In genomic region chr15:83779387-83779786, GRCm38 (mm10) we compare ENCODE assay signal across 9 mouse cellular contexts. TPM values are rescaled to one million over a fixed set of nuclear protein-coding genes. Genes with fewer than 3 reads are reported as not detected.
DNase-seq lines count a peak whose midpoint lies in the region.
"Had no signal": no experiment of that assay in that cellular context is flagged by ENCODE, and none has a peak within 500 bp of the region (broad histone marks: within the 10 kb centered on the region; RNA-seq: fewer than 3 reads in every experiment).

Gene Mpped1, plus strand, starts transcription at chr15:83779467.

- WGBS in forebrain, embryonic 10.5 days: 2% methylated on average over 37 of the region's 37 CpGs

- H3K36me3 ChIP-seq in forebrain, embryonic 10.5 days (replicated peaks): no peaks in the 10 kb centered on the region

- no peaks in the 10 kb centered on the region for H3K9me3 ChIP-seq in forebrain, embryonic 10.5 days

- H3K4me1 ChIP-seq in forebrain, embryonic 10.5 days: peaks cover 76% of the 10 kb centered on the region

- peak within 1 kb of the TSS; percentile 75 for H3K4me3 ChIP-seq in forebrain, embryonic 10.5 days

- H3K27me3 ChIP-seq in forebrain, embryonic 10.5 days (ENCODE audit: poor library complexity, severe bottlenecking): peaks cover 79% of the 10 kb centered on the region

- no peak for DNase-seq in layer of hippocampus, adult 18-20 months (ENCODE audit: low spot score in 2 of 2)
- DNase-seq in layer of hippocampus, adult 9-10 months (ENCODE audit: low spot score): no peak
- peak; percentile 36 for DNase-seq in forebrain, embryonic 10.5 days (ENCODE audit: extremely low spot score, low spot score)
- no peak for DNase-seq in layer of hippocampus, postnatal 25 days (ENCODE audit: extremely low spot score in 1 of 2, low spot score in 1 of 2)
- peak; percentile 51 for DNase-seq in neural tube, embryonic 10.5 days (ENCODE audit: extremely low spot score, low spot score)
- no peak for DNase-seq in cerebellum, adult 9-11 months
- no peak for DNase-seq in kidney, adult 8-10 months
- no peak for DNase-seq in adrenal gland, adult 8-10 months
- DNase-seq: gastrocnemius, postnatal 25 days had no signal

- peak within 1 kb of the TSS; percentile 93 for H3K27ac ChIP-seq in forebrain, embryonic 10.5 days

RNA-seq across cellular contexts. Expression of gene Mpped1, which starts in this region (rescaled TPM):
- total RNA-seq in layer of hippocampus, adult 18-20 months (2021): 100 to 1,000 TPM; 188 to 196 TPM
- 33.4 and 35.9 TPM in 2 replicates for polyA plus RNA-seq in forebrain, embryonic 10.5 days (2016; fragmentation: Nextera tagmentation; extraction: Ambion mirVana)
- total RNA-seq in layer of hippocampus, postnatal 25 days (2021): 100 to 1,000 TPM; 165 to 177 TPM
- under 1 TPM in 2 of 4 experiments, not detected in 2; 0.17 to 0.40 TPM for total RNA-seq in adrenal gland, adult 8-10 months (2022)
- total RNA-seq: gastrocnemius, postnatal 25 days had no signal

Comparison
In these comparisons a context has a peak if more than half of its experiments do, and no peak if none do; other contexts are left out.
1. RNA of gene Mpped1 (total RNA-seq): 188 to 196 TPM in layer of hippocampus, adult 18-20 months and 165 to 177 TPM in layer of hippocampus, postnatal 25 days; 0.17 to 0.40 TPM in adrenal gland, adult 8-10 months; every median in the first group is over 100 times any median in the second.
2. DNase-seq: peak in forebrain, embryonic 10.5 days (single experiment) and neural tube, embryonic 10.5 days (single experiment); none in layer of hippocampus, adult 18-20 months (0 of 2), layer of hippocampus, adult 9-10 months (single experiment), layer of hippocampus, postnatal 25 days (0 of 2), cerebellum, adult 9-11 months (single experiment), kidney, adult 8-10 months (0 of 2) and adrenal gland, adult 8-10 months (single experiment).